Mouse (Mus musculus) lung, postnatal 14 days (tissue): ENCODE data around the gene Olfr766-ps1.
A peak's percentile ranks its signal among the peaks of the same experiment; 100 is the strongest.
"Not testable (repeated sequence)": the region's sequence is repeated elsewhere in the genome, so short reads cannot be mapped to it uniquely, and the experiment has no call there.

Experiments
- DNase-seq: peaks from one replicate; pipeline ENCODE4 v3.0.0; 2021

Gene Olfr766-ps1

GRCm38 (mm10) chr10:129068877-129069276 is at the start of gene Olfr766-ps1:
TSS of gene Olfr766-ps1 (minus strand) at chr10:129068977.
- no peak for DNase-seq

- no peak for DNase-seq
These were observed 49.0 kb upstream of the Olfr766-ps1 start, which contains the start of gene Olfr769 for GRCm38 (mm10) chr10:129117761-129118160. TSS of gene Olfr769 (minus strand) at chr10:129117861.

- no peak for DNase-seq
These were observed 46.4 kb upstream of the Olfr766-ps1 start for GRCm38 (mm10) chr10:129115146-129115545.

- no peak for DNase-seq
These were observed 32.5 kb upstream of the Olfr766-ps1 start for GRCm38 (mm10) chr10:129101231-129101630.

GRCm38 (mm10) chr10:129099275-129099674 is 30.5 kb upstream of the Olfr766-ps1 start, which contains the start of gene Olfr768:
TSS of gene Olfr768 (minus strand) at chr10:129099375.
- no peak for DNase-seq

DNA sequence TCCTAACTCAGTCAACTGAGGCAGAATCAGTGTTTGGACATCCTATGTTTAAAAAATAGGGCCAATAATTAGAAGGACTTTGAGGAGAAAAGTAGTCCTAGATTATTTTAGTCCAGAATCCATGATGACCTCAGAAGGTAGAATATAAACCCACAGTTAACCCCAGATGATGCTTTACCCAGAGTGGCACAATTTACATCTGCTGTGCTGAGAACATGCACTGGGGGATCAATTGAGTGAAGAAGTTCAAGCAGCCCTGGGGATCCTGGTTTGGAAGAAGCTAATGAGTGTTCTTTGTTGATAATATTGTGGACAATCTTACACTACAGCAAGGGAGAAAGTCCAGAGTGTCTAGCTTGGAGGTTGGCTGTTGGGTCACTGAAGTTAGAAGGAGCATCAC is 14.0 kb upstream of the Olfr766-ps1 start, which contains the start of gene Olfr767:
TSS of gene Olfr767 (minus strand) at position 101 of the 400 bp plus-strand sequence.
- not testable (repeated sequence) for DNase-seq

DNA sequence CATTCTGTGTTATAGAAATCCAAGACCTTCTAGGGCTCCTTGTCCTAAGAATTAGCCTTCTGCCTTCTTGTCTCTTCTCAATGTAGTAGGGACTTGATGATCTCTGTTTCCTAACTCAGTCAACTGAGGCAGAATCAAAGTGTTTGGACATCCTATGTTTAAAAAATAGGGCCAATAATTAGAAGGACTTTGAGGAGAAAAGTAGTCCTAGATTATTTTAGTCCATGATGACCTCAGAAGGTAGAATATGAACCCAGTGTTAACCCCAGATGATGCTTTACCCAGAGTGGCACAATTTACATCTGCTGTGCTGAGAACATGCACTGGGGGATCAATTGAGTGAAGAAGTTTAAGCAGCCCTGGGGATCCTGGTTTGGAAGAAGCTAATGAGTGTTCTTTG is 18.9 kb downstream of the Olfr766-ps1 start, which contains the start of gene Olfr765:
TSS of gene Olfr765 (minus strand) at position 101 of the 400 bp plus-strand sequence.
- DNase-seq = not testable (repeated sequence)

- DNase-seq = no peak
These were observed 29.0 kb downstream of the Olfr766-ps1 start, which contains the start of gene Olfr764-ps1 for GRCm38 (mm10) chr10:129039796-129040195. TSS of gene Olfr764-ps1 (minus strand) at chr10:129039896.

GRCm38 (mm10) chr10:129028343-129028742 is 40.4 kb downstream of the Olfr766-ps1 start:
- no peak for DNase-seq

DNA sequence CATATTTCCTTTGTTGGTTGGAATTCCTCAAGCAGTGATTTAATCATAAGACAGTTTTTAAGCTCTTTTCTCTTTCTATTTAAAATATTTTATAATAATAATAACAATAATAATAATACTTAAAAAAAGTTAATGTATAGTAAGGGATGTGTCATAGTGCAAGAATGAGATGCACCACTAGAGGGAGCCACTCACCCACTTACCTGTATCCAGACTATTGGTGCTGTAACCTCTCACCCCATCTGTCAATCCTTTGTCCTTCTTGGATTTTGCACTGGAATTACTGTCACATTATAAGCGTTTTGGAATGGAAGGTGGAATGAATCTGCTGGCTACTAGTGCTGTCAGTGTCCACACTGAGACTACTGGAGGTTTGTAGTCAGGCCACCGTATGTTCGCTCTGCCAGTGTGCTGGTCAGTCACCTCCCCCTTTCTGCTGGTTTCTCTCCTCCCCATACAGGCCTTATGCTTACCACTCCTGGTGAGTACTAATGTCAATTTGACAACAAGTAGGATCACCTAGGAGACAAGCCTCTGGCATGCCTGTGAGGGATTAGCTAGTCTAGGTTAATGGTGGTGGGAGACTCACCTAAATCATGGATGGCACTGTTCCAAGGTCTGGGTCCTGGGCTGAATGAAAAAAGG is 42.6 kb downstream of the Olfr766-ps1 start:
- peak; percentile 20 for DNase-seq

DNA sequence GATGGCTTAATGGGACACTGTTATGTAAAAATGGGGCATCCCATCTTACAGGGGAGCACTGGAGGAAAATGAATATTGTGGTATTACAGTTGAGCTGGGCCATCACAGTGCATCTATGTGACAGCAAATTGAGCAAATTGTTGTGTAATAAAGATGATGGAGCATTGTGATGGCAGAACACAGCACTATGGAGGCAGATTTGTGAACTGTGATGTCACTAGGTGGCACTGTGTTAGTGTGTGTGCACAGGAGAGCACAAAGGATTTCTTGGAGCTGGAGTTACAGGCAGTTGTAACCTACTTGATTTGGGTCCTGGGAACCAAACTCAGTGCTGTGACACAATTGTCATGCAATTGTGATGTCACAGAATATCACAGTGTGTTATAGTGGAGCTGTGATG is 45.5 kb downstream of the Olfr766-ps1 start:
- no peak for DNase-seq

GRCm38 (mm10) chr10:129014477-129014876 is 54.3 kb downstream of the Olfr766-ps1 start:
- no peak for DNase-seq
